Mouse (Mus musculus): ENCODE results near the gene Psd4.

DNA sequence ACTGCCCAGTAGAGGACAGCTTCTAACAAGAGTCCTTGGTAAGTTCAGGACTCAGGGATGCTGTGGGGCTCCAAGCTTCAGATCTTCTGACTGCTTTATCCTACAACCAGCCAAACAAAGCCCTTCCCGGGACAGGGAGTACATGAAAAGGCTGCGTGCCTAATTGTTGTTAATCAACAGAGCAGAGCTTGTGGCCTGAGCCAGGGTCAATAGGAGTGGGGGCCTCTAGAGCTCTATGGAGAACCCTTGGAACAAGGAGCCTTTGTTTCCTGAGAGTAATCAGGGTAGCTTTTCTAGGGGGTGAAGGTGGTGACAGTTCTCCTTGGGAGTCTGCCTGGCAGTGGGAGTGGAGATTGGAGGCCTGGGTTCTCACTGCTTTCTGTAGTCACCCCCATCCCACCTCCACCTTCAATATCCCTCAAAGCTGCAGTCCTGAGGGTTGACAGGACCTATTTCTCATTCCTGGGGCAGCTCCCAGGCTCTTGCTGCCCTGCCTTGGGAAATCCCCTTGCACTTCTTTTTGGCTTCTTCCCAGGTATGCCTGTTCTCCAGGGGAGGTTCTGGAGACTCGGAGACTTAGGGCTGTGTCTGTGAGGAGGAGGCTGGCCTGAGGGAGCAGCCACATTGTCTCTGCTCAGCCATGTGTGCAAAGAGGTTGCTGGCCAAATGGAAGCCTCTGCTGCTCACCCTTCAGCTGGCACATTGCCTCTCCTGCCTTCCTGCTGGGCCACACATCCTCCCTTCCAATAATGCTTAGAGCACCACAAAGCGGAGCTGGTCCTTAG is 40.5 kb downstream of the Psd4 start:
- no peak for TF ChIP-seq TCF12 (IDR thresholded peaks at IDR 0.05; ENCODE audit: insufficient read depth, poor library complexity, severe bottlenecking)
- TF ChIP-seq POLR2A (IDR thresholded peaks at IDR 0.05; ENCODE audit: insufficient read length, low read depth): no peak
- TF ChIP-seq POLR2AphosphoS2 (IDR thresholded peaks at IDR 0.05; ENCODE audit: insufficient read length, low read depth): no peak
- no peak for TF ChIP-seq USF1 (IDR thresholded peaks at IDR 0.05; ENCODE audit: low read depth)
- TF ChIP-seq E2F4 (IDR thresholded peaks at IDR 0.05; ENCODE audit: insufficient read depth): no peak

Data from myocyte (in vitro differentiated cells).